Mouse (Mus musculus) ES-CJ7 (cell line): ENCODE results near the gene Ezh1.
"Not testable (repeated sequence)": the region's sequence is repeated elsewhere in the genome, so short reads cannot be mapped to it uniquely, and the experiment has no call there.

ENCODE experiments used
- DNase-seq: peaks from one replicate; pipeline ENCODE4 v3.0.0; 2011; ENCODE audit warnings: low read depth, low spot score

Gene Ezh1

GRCm38 (mm10) chr11:101168301-101168980 lies 57.8 kb downstream of the Ezh1 start:
- no peak for DNase-seq

- no peak for DNase-seq
Observed at GRCm38 (mm10) chr11:101167963-101168300, 58.3 kb downstream of the Ezh1 start.

DNA sequence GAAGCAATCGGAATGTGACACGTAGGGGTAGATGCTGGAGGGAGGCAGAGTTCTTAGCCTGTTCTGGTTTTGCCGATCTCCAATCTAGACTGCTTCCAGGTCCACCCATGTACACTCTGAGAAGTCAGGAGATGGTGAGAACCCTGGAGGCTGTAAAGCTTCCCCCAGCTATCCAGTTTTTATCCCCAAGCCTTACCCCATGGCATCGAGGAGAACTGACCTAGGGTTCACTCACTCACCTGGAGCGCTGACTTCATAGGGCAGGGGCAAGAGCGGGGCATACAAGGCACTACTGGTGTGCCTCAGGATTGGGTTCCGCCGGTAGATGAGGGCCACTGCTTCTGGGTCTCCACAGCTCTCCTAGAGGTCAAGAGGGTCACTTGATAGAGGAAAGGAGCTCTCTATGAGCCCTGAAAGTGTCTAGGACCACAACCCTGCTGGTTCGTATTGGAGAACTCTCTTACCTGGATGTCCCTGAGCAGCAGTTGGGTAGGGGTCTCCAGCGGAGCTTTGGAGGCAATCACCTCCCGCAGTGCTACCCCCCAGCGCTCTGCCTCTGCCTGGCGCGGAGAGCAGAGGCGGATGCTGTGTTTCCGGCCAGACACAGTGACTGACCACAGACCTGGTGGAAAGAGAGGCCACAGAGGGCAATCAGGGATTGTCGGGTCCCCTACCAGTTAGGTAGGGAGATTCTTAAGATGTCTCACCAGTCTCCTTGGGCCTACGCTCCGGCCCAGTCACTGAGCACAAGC lies 58.9 kb downstream of the Ezh1 start:
- no peak for DNase-seq

GRCm38 (mm10) chr11:101166357-101166756 lies 59.9 kb downstream of the Ezh1 start:
- DNase-seq, result no peak

DNA sequence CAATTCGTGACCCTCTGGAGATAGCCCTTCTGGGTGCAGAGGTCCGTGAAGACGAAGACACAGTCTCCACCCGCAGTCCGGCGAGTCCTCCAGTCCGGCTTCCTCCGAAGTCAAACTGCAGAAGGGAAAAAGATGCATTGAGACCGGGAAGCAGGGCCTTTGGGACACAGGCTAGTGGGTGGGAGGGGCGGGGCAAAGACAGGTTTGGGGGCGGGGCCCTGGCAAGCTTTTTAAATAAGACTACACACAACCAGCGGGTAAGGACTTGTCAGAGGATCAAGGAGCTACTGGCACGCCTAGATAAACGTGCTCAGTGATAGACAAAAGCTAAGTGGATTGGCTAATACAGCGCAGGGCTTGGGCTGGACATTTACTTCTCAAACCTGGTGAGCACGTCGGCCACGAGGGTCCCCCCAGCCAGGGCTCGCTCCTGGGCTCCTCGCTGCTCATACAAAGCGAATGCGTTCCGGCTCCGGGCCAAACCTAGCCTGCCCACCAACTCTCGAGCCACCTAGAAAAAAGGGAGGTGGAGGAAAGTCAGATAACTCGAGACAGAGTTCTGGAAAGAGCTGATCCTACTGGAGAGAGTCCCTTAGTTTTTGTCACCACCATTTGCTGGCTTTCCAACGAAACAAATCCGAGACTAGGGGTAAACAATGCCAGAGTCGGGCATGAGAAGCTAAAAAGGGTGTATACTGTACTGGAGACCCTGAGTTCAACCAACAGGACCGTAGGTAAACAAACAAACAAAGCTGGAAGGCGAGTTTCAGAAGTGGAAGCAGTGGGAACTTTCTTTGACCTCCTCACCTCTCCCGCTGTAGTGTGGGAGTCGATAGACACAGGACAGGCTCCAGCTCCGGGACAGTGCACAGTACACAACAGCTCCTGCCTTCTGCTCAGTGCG lies 61.3 kb downstream of the Ezh1 start:
- DNase-seq, result peak; percentile 60

DNA sequence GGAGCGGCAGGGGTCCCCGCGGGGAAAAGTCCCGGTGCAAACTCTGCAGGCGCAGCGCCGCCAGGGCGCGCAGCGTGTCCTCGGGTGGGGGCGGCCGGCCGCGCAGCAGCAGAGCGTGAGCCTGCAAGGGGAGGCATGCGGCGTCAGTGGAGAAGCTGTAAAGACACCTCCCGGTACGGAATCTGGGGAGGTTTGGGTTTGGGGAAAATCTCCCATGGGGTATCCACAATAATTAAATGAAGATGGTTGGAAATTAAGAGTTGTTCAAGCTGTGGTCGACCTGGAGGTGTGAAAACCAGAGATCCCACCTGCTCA lies 62.0 kb downstream of the Ezh1 start:
- DNase-seq, result no peak

DNA sequence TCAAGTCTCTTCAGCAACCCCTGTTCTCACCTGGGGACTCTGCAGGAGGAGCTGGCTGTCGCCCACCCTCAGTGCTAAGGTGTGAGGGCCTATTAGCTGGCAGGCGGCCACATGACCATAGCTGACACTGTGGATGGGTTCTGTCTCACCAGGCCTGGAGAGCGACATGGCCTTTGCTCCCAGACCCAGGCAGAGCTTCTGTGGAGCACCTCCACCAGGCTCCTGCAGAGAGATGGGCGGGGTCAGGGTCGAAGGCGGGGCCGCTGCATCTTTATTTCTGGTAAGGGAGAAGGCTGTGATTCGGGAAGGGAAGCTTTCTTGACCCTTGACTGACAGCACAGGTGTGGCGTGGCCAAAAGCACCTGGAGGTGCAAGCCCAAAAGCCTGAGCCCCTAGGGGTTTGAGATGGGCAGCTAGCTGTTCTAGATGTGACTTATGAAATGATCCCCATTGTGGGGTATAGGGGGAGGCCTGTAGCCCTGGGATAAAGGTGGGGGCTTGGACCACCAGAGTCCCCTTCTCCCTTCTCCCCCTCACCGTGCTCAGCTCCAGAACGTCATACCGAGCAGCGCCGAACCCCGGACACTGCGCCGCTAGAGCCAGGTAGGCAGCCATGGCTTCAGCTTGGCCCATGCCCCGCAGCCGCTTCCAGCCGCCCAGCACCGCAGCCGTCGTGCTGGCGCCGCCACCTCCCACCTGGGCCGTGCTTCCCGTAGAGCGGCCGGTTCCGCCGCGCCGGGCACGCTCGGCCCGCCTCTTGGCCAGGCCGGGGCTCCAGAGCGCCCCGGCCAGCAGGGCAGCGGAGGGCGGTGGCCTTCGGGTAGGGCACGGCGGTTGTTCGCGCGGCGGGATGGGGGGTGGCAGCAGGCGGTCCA lies 62.5 kb downstream of the Ezh1 start:
- peak; percentile 66 for DNase-seq

DNA sequence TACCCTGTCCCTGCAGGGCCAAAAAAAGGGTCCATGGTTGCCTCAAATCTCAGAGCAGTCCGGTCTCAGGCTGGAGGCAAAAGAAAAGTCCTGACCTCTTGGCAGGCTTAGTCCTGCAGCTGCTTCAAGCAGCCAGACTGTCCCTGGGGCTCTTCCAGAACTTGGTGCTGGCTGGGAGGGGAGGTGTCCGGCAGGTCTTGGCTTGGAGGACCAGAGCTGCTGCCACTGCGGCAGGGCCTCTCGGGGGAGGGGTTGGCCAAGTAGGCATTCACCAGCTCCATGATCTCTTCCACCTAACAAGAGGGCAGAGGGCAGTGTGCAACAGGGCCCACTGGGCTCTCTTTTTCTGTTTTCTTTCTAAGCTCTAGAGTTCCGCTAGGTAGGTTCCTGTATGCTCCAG lies 63.5 kb downstream of the Ezh1 start:
- no peak for DNase-seq

GRCm38 (mm10) chr11:101162301-101162700 lies 64.0 kb downstream of the Ezh1 start:
- no peak for DNase-seq

DNA sequence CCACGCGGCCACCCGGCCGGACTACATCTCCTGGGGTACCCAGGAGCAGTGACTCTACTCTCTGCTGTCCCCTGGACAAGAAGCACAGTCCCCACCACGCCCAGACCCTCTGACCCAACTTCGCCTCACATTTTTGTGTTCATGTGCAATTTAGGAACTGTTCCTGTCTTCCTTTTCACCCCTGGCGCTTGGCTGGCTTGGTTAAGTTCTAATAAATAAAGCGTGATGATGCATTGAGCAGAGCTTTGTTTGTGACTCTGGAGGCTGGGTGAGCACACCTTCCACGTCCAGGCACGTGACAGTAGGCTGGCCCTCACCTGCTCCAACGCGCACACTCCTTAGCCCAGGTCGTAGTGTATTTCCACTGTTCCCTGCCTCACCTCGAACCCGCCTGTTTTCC lies 64.7 kb downstream of the Ezh1 start:
- no peak for DNase-seq

- DNase-seq, result not testable (repeated sequence)
Observed at GRCm38 (mm10) chr11:101160981-101161505, 65.2 kb downstream of the Ezh1 start.

- not testable (repeated sequence) for DNase-seq
Observed at GRCm38 (mm10) chr11:101160151-101160550, 66.1 kb downstream of the Ezh1 start.

- DNase-seq, result peak; percentile 76
Observed at GRCm38 (mm10) chr11:101155728-101156371, 70.4 kb downstream of the Ezh1 start, which contains the start of gene Tubg2. Gene Tubg2, plus strand, starts transcription at chr11:101155907.

GRCm38 (mm10) chr11:101155151-101155550 lies 71.1 kb downstream of the Ezh1 start:
- DNase-seq, result no peak

DNA sequence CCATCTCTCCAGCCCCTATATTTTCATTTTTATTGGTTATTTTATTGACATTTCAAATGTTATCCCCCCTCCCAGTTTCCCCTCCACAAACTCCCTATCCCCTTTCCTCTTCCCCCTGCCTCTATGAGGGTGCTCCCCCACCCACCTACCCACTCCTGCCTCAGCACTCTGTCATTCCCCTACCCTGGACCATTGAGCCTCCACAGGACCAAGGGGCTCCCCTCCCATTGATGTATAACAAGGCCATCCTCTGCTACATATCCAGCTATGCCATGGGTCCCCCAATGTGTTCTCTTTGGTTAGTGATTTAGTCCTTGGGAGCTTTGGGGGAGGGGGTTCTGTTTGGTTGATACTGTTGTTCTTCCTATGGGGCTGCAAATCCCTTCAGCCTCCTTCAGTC lies 71.6 kb downstream of the Ezh1 start:
- no peak for DNase-seq

- DNase-seq, result no peak
Observed at GRCm38 (mm10) chr11:101152825-101153224, 73.4 kb downstream of the Ezh1 start.

- DNase-seq, result no peak
Observed at GRCm38 (mm10) chr11:101151063-101151462, 75.2 kb downstream of the Ezh1 start.

- DNase-seq, result peak; percentile 45
Observed at GRCm38 (mm10) chr11:101149178-101150105, 76.8 kb downstream of the Ezh1 start.

- no peak for DNase-seq
Observed at GRCm38 (mm10) chr11:101148751-101149150, 77.5 kb downstream of the Ezh1 start.

GRCm38 (mm10) chr11:101146377-101146776 lies 79.9 kb downstream of the Ezh1 start:
- peak; percentile 83 for DNase-seq
